Mouse (Mus musculus): ENCODE measurements around the gene Lsmem1. TPM values are rescaled to one million over a fixed set of nuclear protein-coding genes. Genes with fewer than 3 reads are reported as not detected.

Gene Lsmem1
- total RNA-seq, 1 experiment = 0.09 TPM

DNA sequence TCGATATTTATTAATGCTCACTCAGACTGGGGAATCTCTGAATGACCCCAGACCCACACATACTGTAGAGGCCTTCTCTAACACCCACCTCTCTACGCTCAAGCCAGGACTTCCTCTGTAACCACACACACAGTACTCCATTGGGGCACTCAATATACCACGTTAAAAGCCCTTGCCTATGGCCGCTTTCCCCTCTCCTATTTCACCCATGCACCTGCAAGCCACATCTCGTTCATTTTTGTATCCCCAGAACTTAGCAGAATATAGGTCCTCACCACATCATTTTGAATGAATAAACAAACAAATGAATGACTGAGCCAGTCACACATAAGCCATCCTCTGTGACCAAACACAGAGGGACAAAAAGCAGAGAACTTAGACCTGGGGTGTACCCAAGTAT, 45.6 kb upstream of the Lsmem1 start:
- in situ Hi-C loops (cut with MboI; ENCODE audit: low sequenced_read_pairs in 2 of 2, unreplicated experiment in 2 of 2) = no loop called here
- peaks cover 3 to 8% of the 10 kb centered on the region in 2 experiments; a peak in 3 of 4 replicates for H3K4me1 ChIP-seq (ENCODE audit: control insufficient read depth in 2 of 2, insufficient read depth in 2 of 2, low read length in 2 of 2, poor library complexity in 1 of 2)
- H3K9ac ChIP-seq (ENCODE audit: insufficient read depth, low read depth, low read length, poor library complexity, severe bottlenecking) = no peak overlapping the region
- no peaks in the 10 kb centered on the region for H3K9me3 ChIP-seq (ENCODE audit: control insufficient read depth, insufficient read depth, low read depth, low read length)
- DNase-seq (ENCODE audit: low read depth, low spot score) = no peak
- no peak for TF ChIP-seq MAFK (IDR thresholded peaks at IDR 0.05; ENCODE audit: insufficient read depth, low read depth, low read length)
- no peak for TF ChIP-seq ZC3H11A (IDR thresholded peaks at IDR 0.05; ENCODE audit: borderline replicate concordance, low read depth, low read length)
- no peak for TF ChIP-seq HCFC1 (IDR thresholded peaks at IDR 0.05; ENCODE audit: borderline replicate concordance, insufficient read depth, low read length)
- no peak for TF ChIP-seq ZNF384 (IDR thresholded peaks at IDR 0.05; ENCODE audit: low read depth, low read length)
- no peak for TF ChIP-seq CHD2 (IDR thresholded peaks at IDR 0.05; ENCODE audit: low read depth, low read length)
- no peak overlapping the region for H3K4me3 ChIP-seq (ENCODE audit: insufficient read depth in 1 of 2, low read depth in 1 of 2, low read length in 2 of 2, poor library complexity in 1 of 2, severe bottlenecking in 1 of 2)
- H3K36me3 ChIP-seq (ENCODE audit: control insufficient read depth, insufficient read depth, low read length, poor library complexity, severe bottlenecking) = no peaks in the 10 kb centered on the region
- H3K27ac ChIP-seq (ENCODE audit: insufficient read depth, low read depth, low read length, poor library complexity, severe bottlenecking) = no peak overlapping the region

DNA sequence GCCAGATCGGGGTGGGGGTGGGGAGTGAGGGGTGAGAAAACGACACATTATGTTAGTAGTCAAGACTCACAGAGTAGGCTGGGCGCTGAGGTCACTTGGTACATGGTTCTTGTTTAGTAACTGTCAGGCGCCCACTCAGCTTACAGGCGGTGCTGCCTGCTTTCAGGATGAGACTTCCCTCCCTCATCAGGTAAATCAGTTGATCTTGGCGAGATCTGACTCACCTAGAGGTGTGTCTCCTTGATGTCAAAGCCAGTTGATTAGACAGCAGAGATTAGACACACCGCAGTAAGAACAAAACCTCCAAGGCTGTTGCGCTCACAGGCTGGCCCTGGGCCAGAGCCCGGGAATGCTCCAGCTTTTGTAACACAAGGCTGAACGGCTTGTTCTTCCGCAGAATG, 44.5 kb upstream of the Lsmem1 start:
- TF ChIP-seq ZNF384 (IDR thresholded peaks at IDR 0.05; ENCODE audit: low read depth, low read length) (no peak), HCFC1 (IDR thresholded peaks at IDR 0.05; ENCODE audit: borderline replicate concordance, insufficient read depth, low read length) (no peak), CHD2 (IDR thresholded peaks at IDR 0.05; ENCODE audit: low read depth, low read length) (no peak), MAFK (IDR thresholded peaks at IDR 0.05; ENCODE audit: insufficient read depth, low read depth, low read length) (no peak), ZC3H11A (IDR thresholded peaks at IDR 0.05; ENCODE audit: borderline replicate concordance, low read depth, low read length) (no peak)
- Histone ChIP-seq H3K27ac (ENCODE audit: insufficient read depth, low read depth, low read length, poor library complexity, severe bottlenecking) (no peak overlapping the region), H3K4me1 (ENCODE audit: control insufficient read depth in 2 of 2, insufficient read depth in 2 of 2, low read length in 2 of 2, poor library complexity in 1 of 2) (peaks cover 3 to 8% of the 10 kb centered on the region in 2 experiments; a peak in 3 of 4 replicates), H3K9ac (ENCODE audit: insufficient read depth, low read depth, low read length, poor library complexity, severe bottlenecking) (no peak overlapping the region), H3K36me3 (ENCODE audit: control insufficient read depth, insufficient read depth, low read length, poor library complexity, severe bottlenecking) (no peaks in the 10 kb centered on the region), H3K9me3 (ENCODE audit: control insufficient read depth, insufficient read depth, low read depth, low read length) (no peaks in the 10 kb centered on the region), H3K4me3 (ENCODE audit: insufficient read depth in 1 of 2, low read depth in 1 of 2, low read length in 2 of 2, poor library complexity in 1 of 2, severe bottlenecking in 1 of 2) (no peak overlapping the region)
- in situ Hi-C loops (cut with MboI; ENCODE audit: low sequenced_read_pairs in 2 of 2, unreplicated experiment in 2 of 2) = no loop called here
- DNase-seq (ENCODE audit: low read depth, low spot score) = no peak

DNA sequence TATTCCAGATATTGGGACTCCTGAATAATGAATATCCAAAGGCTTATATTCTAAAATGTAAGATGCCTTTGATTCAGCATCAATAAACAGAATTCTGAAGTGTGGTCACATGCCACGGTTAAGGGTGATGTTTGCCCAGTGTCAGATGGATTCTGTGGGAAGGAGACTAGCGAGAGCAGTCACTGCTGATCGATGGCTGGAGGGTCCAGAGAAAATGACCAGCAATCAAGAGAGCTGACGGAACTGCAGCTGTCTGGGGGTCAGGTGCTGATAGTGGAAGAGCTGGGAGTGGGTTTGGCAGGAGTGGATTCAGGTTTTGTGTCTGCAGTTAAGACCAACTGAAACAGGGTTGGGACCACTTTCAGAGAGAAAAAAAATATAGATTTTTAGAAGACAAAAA, 44.0 kb upstream of the Lsmem1 start:
- no peak for DNase-seq (ENCODE audit: low read depth, low spot score)
- in situ Hi-C loops (cut with MboI; ENCODE audit: low sequenced_read_pairs in 2 of 2, unreplicated experiment in 2 of 2) = no loop called here
- Histone ChIP-seq H3K4me3 (ENCODE audit: insufficient read depth in 1 of 2, low read depth in 1 of 2, low read length in 2 of 2, poor library complexity in 1 of 2, severe bottlenecking in 1 of 2) (no peak overlapping the region), H3K36me3 (ENCODE audit: control insufficient read depth, insufficient read depth, low read length, poor library complexity, severe bottlenecking) (no peaks in the 10 kb centered on the region), H3K9me3 (ENCODE audit: control insufficient read depth, insufficient read depth, low read depth, low read length) (no peaks in the 10 kb centered on the region), H3K9ac (ENCODE audit: insufficient read depth, low read depth, low read length, poor library complexity, severe bottlenecking) (no peak overlapping the region), H3K4me1 (ENCODE audit: control insufficient read depth in 2 of 2, insufficient read depth in 2 of 2, low read length in 2 of 2, poor library complexity in 1 of 2) (peaks cover 3 to 7% of the 10 kb centered on the region in 2 experiments; a peak in 3 of 4 replicates), H3K27ac (ENCODE audit: insufficient read depth, low read depth, low read length, poor library complexity, severe bottlenecking) (no peak overlapping the region)
- TF ChIP-seq HCFC1 (IDR thresholded peaks at IDR 0.05; ENCODE audit: borderline replicate concordance, insufficient read depth, low read length) = no peak
- no peak for TF ChIP-seq CHD2 (IDR thresholded peaks at IDR 0.05; ENCODE audit: low read depth, low read length)
- no peak for TF ChIP-seq ZC3H11A (IDR thresholded peaks at IDR 0.05; ENCODE audit: borderline replicate concordance, low read depth, low read length)
- no peak for TF ChIP-seq MAFK (IDR thresholded peaks at IDR 0.05; ENCODE audit: insufficient read depth, low read depth, low read length)
- no peak for TF ChIP-seq ZNF384 (IDR thresholded peaks at IDR 0.05; ENCODE audit: low read depth, low read length)

DNA sequence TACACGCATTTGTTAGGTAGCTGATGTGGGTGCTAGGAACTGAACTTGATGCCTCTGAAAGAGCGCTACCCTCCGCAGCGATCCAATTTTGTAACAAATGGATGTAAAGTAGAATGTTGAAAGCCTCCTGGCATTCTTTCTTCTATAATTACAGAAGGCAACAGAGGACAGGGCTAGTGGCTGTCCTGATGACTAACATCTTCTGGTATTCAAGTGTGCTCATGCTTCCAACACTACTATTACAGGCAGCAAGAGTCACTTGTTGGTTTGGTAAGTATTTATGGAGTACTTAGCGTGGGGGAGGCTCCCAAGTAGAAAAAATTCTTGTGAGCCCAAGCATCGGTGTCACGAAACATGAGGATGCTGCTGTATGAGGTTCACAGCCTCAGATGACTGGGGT, 39.9 kb upstream of the Lsmem1 start:
- H3K36me3 ChIP-seq (ENCODE audit: control insufficient read depth, insufficient read depth, low read length, poor library complexity, severe bottlenecking) = no peaks in the 10 kb centered on the region
- H3K4me1 ChIP-seq (ENCODE audit: control insufficient read depth in 2 of 2, insufficient read depth in 2 of 2, low read length in 2 of 2, poor library complexity in 1 of 2) = peaks cover 0 to 2% of the 10 kb centered on the region in 2 experiments; a peak in 1 of 4 replicates
- in situ Hi-C loops (cut with MboI; ENCODE audit: low sequenced_read_pairs in 2 of 2, unreplicated experiment in 2 of 2) = no loop called here
- no peak for DNase-seq (ENCODE audit: low read depth, low spot score)
- H3K27ac ChIP-seq (ENCODE audit: insufficient read depth, low read depth, low read length, poor library complexity, severe bottlenecking) = no peak overlapping the region
- H3K9me3 ChIP-seq (ENCODE audit: control insufficient read depth, insufficient read depth, low read depth, low read length) = no peaks in the 10 kb centered on the region
- no peak overlapping the region for H3K4me3 ChIP-seq (ENCODE audit: insufficient read depth in 1 of 2, low read depth in 1 of 2, low read length in 2 of 2, poor library complexity in 1 of 2, severe bottlenecking in 1 of 2)
- no peak for TF ChIP-seq ZC3H11A (IDR thresholded peaks at IDR 0.05; ENCODE audit: borderline replicate concordance, low read depth, low read length)
- TF ChIP-seq CHD2 (IDR thresholded peaks at IDR 0.05; ENCODE audit: low read depth, low read length) = no peak
- no peak for TF ChIP-seq ZNF384 (IDR thresholded peaks at IDR 0.05; ENCODE audit: low read depth, low read length)
- TF ChIP-seq HCFC1 (IDR thresholded peaks at IDR 0.05; ENCODE audit: borderline replicate concordance, insufficient read depth, low read length) = no peak
- TF ChIP-seq MAFK (IDR thresholded peaks at IDR 0.05; ENCODE audit: insufficient read depth, low read depth, low read length) = no peak
- no peak overlapping the region for H3K9ac ChIP-seq (ENCODE audit: insufficient read depth, low read depth, low read length, poor library complexity, severe bottlenecking)

DNA sequence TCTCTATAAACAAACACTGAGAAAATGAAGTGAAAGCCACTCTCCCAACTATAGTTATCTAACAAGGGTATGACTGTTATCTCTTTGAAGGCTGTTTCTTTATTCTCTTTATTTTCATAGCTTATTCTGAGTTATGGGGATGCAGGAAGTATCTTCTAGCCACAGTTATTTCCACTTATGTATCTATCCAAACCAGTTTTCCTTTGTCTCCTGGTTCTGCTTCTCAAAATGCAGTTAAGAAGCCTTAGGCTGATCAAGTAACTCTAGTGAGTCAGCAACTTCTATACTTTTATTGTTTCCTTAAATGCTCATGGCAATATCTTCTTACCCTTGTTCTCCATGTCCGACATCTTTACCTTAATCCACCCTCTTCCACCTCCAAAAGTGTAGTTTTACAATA, 32.9 kb upstream of the Lsmem1 start:
- Histone ChIP-seq H3K9me3 (ENCODE audit: control insufficient read depth, insufficient read depth, low read depth, low read length) (no peaks in the 10 kb centered on the region), H3K27ac (ENCODE audit: insufficient read depth, low read depth, low read length, poor library complexity, severe bottlenecking) (no peak overlapping the region), H3K36me3 (ENCODE audit: control insufficient read depth, insufficient read depth, low read length, poor library complexity, severe bottlenecking) (no peaks in the 10 kb centered on the region), H3K4me3 (ENCODE audit: insufficient read depth in 1 of 2, low read depth in 1 of 2, low read length in 2 of 2, poor library complexity in 1 of 2, severe bottlenecking in 1 of 2) (no peak overlapping the region), H3K9ac (ENCODE audit: insufficient read depth, low read depth, low read length, poor library complexity, severe bottlenecking) (no peak overlapping the region), H3K4me1 (ENCODE audit: control insufficient read depth in 2 of 2, insufficient read depth in 2 of 2, low read length in 2 of 2, poor library complexity in 1 of 2) (no peaks in the 10 kb centered on the region)
- DNase-seq (ENCODE audit: low read depth, low spot score) = no peak
- in situ Hi-C loops (cut with MboI; ENCODE audit: low sequenced_read_pairs in 2 of 2, unreplicated experiment in 2 of 2) = no loop called here
- no peak for TF ChIP-seq HCFC1 (IDR thresholded peaks at IDR 0.05; ENCODE audit: borderline replicate concordance, insufficient read depth, low read length)
- no peak for TF ChIP-seq ZNF384 (IDR thresholded peaks at IDR 0.05; ENCODE audit: low read depth, low read length)
- no peak for TF ChIP-seq MAFK (IDR thresholded peaks at IDR 0.05; ENCODE audit: insufficient read depth, low read depth, low read length)
- no peak for TF ChIP-seq CHD2 (IDR thresholded peaks at IDR 0.05; ENCODE audit: low read depth, low read length)
- TF ChIP-seq ZC3H11A (IDR thresholded peaks at IDR 0.05; ENCODE audit: borderline replicate concordance, low read depth, low read length) = no peak
